Mouse (Mus musculus) heart, postnatal 0 days (tissue): ENCODE measurements around the gene Hist3h2a.
A peak's percentile ranks its signal among the peaks of the same experiment; 100 is the strongest.

Experiments
- CTCF ChIP-seq: IDR thresholded peaks from 2 replicates; pipeline ENCODE4 v1.5.1; 2016; ENCODE audit warnings: antibody characterized with exemption, control low read depth, low read depth
- EP300 ChIP-seq: IDR thresholded peaks from 2 replicates; pipeline ENCODE4 v1.6.1; 2016; ENCODE audit warnings: antibody characterized with exemption, low read depth

DNA sequence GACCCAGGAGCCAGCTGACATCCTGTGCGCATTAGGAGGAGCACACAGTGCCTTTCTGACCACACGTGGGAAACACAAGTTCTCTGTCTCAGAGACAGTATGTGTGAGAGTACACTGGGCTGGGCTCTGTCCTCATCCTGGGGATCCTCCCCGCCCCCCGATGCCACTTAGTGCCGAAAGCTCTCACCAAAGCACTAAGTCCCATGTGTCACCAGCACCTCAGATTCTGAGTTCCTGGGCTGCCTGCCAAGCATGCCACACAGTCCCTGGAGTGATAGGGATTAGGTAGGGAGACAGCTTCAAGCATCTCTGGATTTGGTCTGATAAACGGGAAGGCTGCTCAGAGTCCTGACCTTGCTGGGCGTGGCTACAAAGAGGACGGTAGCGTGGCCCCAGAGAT is 36.3 kb downstream of the Hist3h2a start:
- TF ChIP-seq CTCF (no peak), EP300 (peak; percentile 72; the same call in 1 of the 2 replicates)
